Mouse (Mus musculus): ENCODE measurements at regions not wholly inside any gene's neighbourhood (a gene's known extent, or its start where the extent isn't known, plus 50 kb on each side); places are given as distances from the start of the nearest gene placed in this dataset.

DNA sequence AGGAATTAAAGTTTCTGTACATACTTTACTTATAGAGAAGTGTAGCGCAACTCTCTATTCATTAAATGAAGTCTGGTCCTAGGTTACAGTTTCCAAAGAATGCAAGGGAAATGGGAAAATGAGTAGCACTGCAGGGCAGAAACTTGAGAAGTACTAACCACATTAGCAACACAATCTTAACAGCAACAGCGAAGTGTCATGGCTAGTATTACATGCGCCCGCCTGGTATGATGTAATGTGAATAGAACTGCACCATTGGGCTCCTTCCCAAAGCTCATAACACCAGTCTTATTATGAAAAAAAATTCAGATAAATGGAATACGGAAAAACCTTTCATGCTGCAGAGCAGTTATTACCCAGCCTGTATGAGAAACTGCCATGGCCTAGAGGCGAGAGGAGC is 201.8 kb upstream of the Gm11042 start:
- DNase-seq = no peak

- DNase-seq = no peak
Measured at GRCm38 (mm10) chr12:74516527-74516926, 200.3 kb upstream of the Gm11042 start.

DNA sequence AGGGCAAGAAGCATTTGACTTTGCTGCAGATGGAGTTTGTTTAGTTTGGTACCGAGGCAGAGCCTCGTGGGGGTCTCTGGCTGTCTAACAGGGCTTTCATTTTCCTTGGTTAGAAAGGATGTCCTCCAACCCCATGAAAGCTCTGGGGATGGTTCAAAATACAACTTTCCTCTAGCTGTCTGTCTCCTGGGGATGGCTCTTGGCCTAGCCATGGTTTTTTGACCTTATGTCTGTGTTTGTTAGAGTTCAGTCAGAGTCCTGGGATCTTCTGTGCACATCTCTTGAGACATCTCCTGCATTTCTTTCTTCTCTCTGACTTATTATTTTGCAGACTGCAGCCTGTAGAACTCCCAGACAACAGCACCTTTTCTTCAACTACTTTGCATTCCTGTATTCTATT is 186.6 kb upstream of the Gm11042 start:
- no peak for DNase-seq

DNA sequence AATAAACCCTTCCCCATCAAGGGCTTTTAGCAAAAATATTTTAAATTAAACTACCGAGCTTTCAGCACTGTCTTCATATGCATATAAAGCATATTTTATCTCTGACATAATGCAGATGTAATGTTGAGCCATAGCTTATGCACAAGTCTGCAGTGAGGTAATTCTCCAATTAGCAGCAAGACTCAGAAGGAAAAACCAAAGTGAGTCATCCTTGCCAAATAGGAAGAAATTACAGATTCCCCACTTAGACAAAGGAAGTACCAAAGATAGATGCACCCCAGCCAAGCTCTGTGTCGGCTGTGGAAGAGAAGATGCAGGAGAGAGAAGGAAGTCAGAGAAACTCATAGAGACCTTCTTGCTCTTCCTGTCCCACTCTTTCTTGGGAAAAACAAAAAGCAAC is 161.4 kb upstream of the Gm11042 start:
- DNase-seq = no peak

GRCm38 (mm10) chr12:74474741-74475140 is 158.5 kb upstream of the Gm11042 start:
- no peak for DNase-seq

DNA sequence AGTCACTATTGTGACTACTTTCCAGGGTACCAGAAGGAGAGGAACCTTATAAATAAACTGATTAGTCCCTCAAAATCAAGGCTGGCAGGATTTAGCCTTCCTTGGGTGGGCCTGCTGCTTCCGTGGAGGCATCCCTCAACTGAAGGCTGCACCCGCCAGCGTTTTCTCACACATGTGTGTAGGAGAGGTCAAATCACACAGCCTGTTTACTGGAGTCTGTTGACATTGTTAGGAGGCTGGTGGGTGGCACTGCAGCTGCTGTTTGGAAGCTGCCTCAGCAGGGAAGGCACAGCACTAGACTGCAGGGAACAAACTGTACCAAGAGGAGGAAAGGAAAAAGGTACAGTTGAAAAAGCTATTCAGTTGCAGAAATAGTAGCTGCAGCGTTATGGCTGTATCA is 142.3 kb upstream of the Gm11042 start:
- no peak for DNase-seq

- no peak for DNase-seq
Measured at GRCm38 (mm10) chr12:74452375-74453090, 136.3 kb upstream of the Gm11042 start.

GRCm38 (mm10) chr12:74448248-74448647 is 132.1 kb upstream of the Gm11042 start:
- DNase-seq = no peak

- no peak for DNase-seq
Measured at GRCm38 (mm10) chr12:74434874-74435273, 118.7 kb upstream of the Gm11042 start.

DNA sequence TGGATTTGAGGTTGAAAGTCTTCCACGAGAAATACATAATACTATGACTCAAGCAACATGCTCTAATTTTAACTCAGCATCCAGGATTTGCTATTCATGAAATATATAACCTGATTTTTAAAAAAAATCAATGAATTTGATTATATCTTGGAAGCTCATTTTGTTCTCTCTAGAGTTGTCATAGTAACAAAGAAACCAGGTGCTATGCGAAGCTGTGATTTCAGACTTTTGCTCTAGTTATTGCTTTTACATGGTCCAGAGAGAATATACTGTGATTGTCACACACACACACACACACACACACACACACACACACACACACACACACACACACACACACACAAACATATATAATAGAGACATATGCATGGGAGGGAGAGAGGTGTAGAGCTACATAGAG is 98.5 kb upstream of the Gm11042 start:
- DNase-seq = no peak

GRCm38 (mm10) chr12:74410511-74410910 is 94.3 kb upstream of the Gm11042 start:
- peak in 1 of 2 experiments; percentile 29 for DNase-seq

DNA sequence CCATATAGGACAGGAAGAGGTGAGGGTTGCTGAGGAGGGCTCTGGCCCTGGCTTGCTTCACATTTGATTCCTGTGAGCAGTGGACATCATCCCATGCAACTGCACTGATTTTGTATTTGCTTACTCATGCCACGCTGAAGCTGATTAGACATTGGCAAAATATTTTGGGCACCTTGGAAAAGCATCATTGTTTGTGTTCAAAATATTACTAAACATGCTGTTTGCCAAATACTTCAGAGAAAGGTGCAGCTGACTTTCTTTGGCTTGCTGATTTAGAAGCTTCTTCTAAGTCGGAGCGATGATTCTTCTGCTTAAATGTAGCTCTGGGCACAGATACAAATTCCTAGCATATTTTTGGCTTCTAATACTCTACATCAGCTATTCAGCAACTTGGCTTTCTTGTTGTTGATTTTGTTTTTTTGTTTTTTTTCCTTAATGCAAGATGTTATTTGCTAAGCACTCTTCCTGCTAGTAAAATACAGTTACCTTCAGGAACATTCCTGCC is 91.4 kb upstream of the Gm11042 start:
- DNase-seq = no peak

DNA sequence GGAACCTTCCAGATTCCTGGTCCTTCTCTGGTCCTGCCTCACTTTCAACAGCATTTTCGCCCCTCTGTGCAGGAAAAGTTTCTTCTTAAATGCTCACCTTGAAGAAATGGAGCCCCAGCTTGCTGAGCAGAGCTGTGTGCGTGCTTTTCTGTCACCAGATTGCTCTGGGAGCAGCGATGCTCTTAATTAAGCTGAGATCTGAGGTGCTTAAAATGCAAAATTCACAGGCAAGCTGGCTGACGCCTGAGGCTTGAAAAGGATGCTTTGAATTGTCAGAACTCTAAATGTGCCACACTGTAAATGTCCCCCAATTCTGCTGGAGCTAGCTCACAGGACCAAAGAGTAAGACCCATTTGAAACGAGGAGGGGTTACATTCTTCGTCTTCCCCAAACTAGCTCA is 73.6 kb upstream of the Gm11042 start:
- DNase-seq = no peak
